Mouse (Mus musculus) cortical plate, adult 2 months (tissue): ENCODE results near the gene Mmp25. TPM values are rescaled to one million over a fixed set of nuclear protein-coding genes. Genes with fewer than 3 reads are reported as not detected.

ENCODE experiments used
- H3K27ac ChIP-seq: fragments of 200-500 bp; 2 replicates; pipeline ENCODE4 v1.5.1; 2012; ENCODE audit warnings: low read length, control low read depth, inconsistent platforms; ENCODE audit not compliant: insufficient read depth
- H3K4me1 ChIP-seq: fragments of 200-500 bp; 2 replicates; pipeline ENCODE4 v1.6.1; 2011; ENCODE audit warnings: low read length; ENCODE audit not compliant: control insufficient read depth, insufficient read depth
- H3K4me3 ChIP-seq: fragments of 200-500 bp; 2 replicates; pipeline ENCODE4 v1.5.1; 2011; ENCODE audit warnings: mild to moderate bottlenecking, low read length, control low read depth; ENCODE audit not compliant: insufficient read depth
- CTCF ChIP-seq: fragments of 200-500 bp; IDR thresholded peaks from 2 replicates; pipeline ENCODE4 v1.5.1; 2011; ENCODE audit warnings: mild to moderate bottlenecking, control low read depth, low read length; ENCODE audit not compliant: insufficient read depth; ENCODE audit errors: extremely low read depth
- POLR2A ChIP-seq: fragments of 200-500 bp; IDR thresholded peaks from 2 replicates; pipeline ENCODE4 v1.6.1; 2011; ENCODE audit warnings: mild to moderate bottlenecking, low read length, control low read depth; ENCODE audit not compliant: insufficient read depth; ENCODE audit errors: extremely low read depth
- polyA plus RNA-seq: library from polyadenylated mRNA; depleted of rRNA; stranded (reverse); fragments of >200 nt; gene quantifications from 2 replicates; pipeline ENCODE4 v1.2.3, GENCODE M21; 2012; rRNA removed

Gene Mmp25
- polyA plus RNA-seq, 1 experiment, result 0.23 TPM

- TF ChIP-seq CTCF (no peak), POLR2A (peak; percentile 80)
- Histone ChIP-seq H3K4me3 (peak overlapping the region; percentile 98), H3K4me1 (peaks cover 4% of the 10 kb centered on the region), H3K27ac (no peak overlapping the region)
Measured at GRCm38 (mm10) chr17:23585721-23586491, 59.2 kb downstream of the Mmp25 start.

- Histone ChIP-seq H3K4me3 (no peak overlapping the region; the same call in 1 of the 2 replicates), H3K27ac (no peak overlapping the region), H3K4me1 (peaks cover 4% of the 10 kb centered on the region)
- TF ChIP-seq CTCF (no peak), POLR2A (no peak)
Measured at GRCm38 (mm10) chr17:23584786-23585185, 60.3 kb downstream of the Mmp25 start.

Other genes starting within 250 kb of the Mmp25 start
- not detected in 2 replicates for gene Vmn2r117, start 165.6 kb downstream of the Mmp25 start, polyA plus RNA-seq
- gene Zfp213, start 81.0 kb downstream of the Mmp25 start, polyA plus RNA-seq, result 7.9 and 8.7 TPM in 2 replicates
- gene Zfp13, start 45.8 kb downstream of the Mmp25 start, polyA plus RNA-seq, result 27.2 and 28.5 TPM in 2 replicates
- gene Zscan10, start 44.4 kb downstream of the Mmp25 start, polyA plus RNA-seq, result 0.13 TPM in 1 of 2 replicates, not detected in the other
- 0.10 TPM in 1 of 2 replicates, not detected in the other for gene Bicdl2, start 15.2 kb upstream of the Mmp25 start, polyA plus RNA-seq
- 137 and 139 TPM in 2 replicates for gene Hcfc1r1, start 28.3 kb upstream of the Mmp25 start, polyA plus RNA-seq
- 8.5 and 8.8 TPM in 2 replicates for gene Thoc6, start 28.6 kb upstream of the Mmp25 start, polyA plus RNA-seq
- gene Tnfrsf12a, start 32.2 kb upstream of the Mmp25 start, polyA plus RNA-seq, result 2.7 and 4.2 TPM in 2 replicates
- gene Cldn6, start 34.0 kb upstream of the Mmp25 start, polyA plus RNA-seq, result 0.09 TPM in 1 of 2 replicates, not detected in the other
- 0.13 and 0.21 TPM in 2 replicates for gene Cldn9, start 38.7 kb upstream of the Mmp25 start, polyA plus RNA-seq
- 0.21 TPM in 2 replicates for gene 1520401A03Rik, start 77.5 kb upstream of the Mmp25 start, polyA plus RNA-seq
- 10.3 and 10.6 TPM in 2 replicates for gene Pkmyt1, start 81.1 kb upstream of the Mmp25 start, polyA plus RNA-seq
- 61.8 and 65.7 TPM in 2 replicates for gene Paqr4, start 95.6 kb upstream of the Mmp25 start, polyA plus RNA-seq
- 0.85 and 0.96 TPM in 2 replicates for gene Kremen2, start 100.6 kb upstream of the Mmp25 start, polyA plus RNA-seq
- 257 and 259 TPM in 2 replicates for gene Flywch1, start 126.3 kb upstream of the Mmp25 start, polyA plus RNA-seq
- gene Flywch2, start 140.8 kb upstream of the Mmp25 start, polyA plus RNA-seq, result 27.2 and 28.8 TPM in 2 replicates
- gene Srrm2, start 145.3 kb upstream of the Mmp25 start, polyA plus RNA-seq, result 640 and 696 TPM in 2 replicates
- 547 and 628 TPM in 2 replicates for gene Elob, start 183.9 kb upstream of the Mmp25 start, polyA plus RNA-seq
- gene Prss33, start 190.8 kb upstream of the Mmp25 start, polyA plus RNA-seq, result not detected in 2 replicates
- not detected in 2 replicates for gene Prss32, start 198.6 kb upstream of the Mmp25 start, polyA plus RNA-seq
- 0.23 and 0.29 TPM in 2 replicates for gene Prss41, start 198.9 kb upstream of the Mmp25 start, polyA plus RNA-seq
- not detected in 2 replicates for gene Prss21, start 222.8 kb upstream of the Mmp25 start, polyA plus RNA-seq
- not detected in 2 replicates for gene Dcpp1, start 235.6 kb upstream of the Mmp25 start, polyA plus RNA-seq
- gene Dcpp2, start 235.6 kb upstream of the Mmp25 start, polyA plus RNA-seq, result not detected in 2 replicates